Mouse (Mus musculus): ENCODE measurements around the gene Sf3b6. TPM values are rescaled to one million over a fixed set of nuclear protein-coding genes. Genes with fewer than 3 reads are reported as not detected.
A peak's percentile ranks its signal among the peaks of the same experiment; 100 is the strongest.

Gene Sf3b6
- polyA plus RNA-seq, 1 experiment: 161 TPM

DNA sequence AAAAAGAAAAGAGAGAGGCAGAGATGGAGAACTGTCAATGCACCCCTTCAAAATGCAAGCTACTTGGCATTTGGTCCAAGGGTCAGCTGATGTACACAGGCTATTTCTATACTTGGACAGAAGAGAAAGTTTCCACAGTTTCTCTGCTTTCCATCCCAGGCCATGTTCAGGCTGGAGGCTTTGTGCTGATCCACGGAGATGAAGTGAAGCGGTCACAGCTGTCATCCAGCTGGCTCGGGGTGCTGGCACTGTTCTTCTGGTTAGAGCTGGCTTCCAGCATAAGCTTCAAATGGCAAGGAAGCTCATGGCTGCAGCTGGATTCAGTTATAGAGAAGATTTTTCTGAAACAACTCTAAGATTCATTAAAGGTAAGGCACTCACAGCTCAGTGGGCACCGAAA, 3.7 kb upstream of the Sf3b6 start:
- Histone ChIP-seq H3K4me1 (ENCODE audit: control insufficient read depth, insufficient read depth, low read length) (no peaks in the 10 kb centered on the region), H3K4me3 (replicated peaks; ENCODE audit: control insufficient read depth, low read depth, low read length) (no peak overlapping the region), H3K27ac (ENCODE audit: control insufficient read depth, insufficient read depth, low read depth, low read length, poor library complexity) (no peak overlapping the region)
- TF ChIP-seq POLR2A (IDR thresholded peaks at IDR 0.05; ENCODE audit: borderline replicate concordance, control insufficient read depth, low read depth, low read length) (no peak), CTCF (IDR thresholded peaks at IDR 0.05; ENCODE audit: control insufficient read depth, insufficient read depth, low read length) (no peak)
- 93% methylated on average over 4 of the region's 4 CpGs for WGBS

DNA sequence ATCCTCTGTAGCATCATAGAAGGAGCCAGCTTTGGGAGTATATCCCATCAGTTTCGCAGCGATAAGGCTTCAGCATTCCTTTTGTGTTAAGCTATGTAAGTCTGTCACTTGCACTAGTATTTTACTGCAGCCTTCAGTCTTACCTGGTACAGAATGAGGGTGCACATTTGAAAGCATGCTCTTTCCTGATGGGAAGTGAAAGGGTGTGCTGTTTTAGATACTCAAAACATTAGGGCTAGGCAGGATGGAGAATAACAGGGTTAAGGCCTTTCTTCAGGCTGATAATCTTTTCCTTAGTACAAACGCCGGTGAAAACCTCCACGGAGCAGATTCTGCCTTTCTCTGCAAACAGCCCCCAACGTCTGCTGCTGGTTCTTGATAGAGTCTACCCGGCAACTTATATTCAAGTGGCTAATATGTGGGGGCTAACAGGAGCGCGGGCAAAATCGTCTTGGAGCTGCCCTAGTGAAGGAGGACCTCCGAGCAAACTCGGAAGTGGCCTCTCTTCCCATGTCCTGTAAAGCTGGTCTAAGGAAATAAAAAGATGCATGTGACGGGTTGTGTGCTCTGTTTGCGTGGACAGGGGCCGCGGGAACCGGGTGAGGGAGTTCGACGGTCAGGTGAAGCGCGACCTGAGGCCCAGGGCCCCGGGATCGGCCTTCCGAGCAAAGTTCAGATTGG, 524 bp upstream of the Sf3b6 start:
- H3K27ac ChIP-seq (ENCODE audit: control insufficient read depth, insufficient read depth, low read depth, low read length, poor library complexity): peak overlapping the region; percentile 69
- 8% methylated on average over 24 of the region's 24 CpGs for whole genome bisulfite sequencing
- H3K4me3 ChIP-seq (replicated peaks; ENCODE audit: control insufficient read depth, low read depth, low read length): peak overlapping the region; percentile 81
- H3K4me1 ChIP-seq (ENCODE audit: control insufficient read depth, insufficient read depth, low read length): no peaks in the 10 kb centered on the region; the same call in 1 of the 2 replicates
- TF ChIP-seq POLR2A (IDR thresholded peaks at IDR 0.05; ENCODE audit: borderline replicate concordance, control insufficient read depth, low read depth, low read length) (no peak), CTCF (IDR thresholded peaks at IDR 0.05; ENCODE audit: control insufficient read depth, insufficient read depth, low read length) (no peak)

DNA sequence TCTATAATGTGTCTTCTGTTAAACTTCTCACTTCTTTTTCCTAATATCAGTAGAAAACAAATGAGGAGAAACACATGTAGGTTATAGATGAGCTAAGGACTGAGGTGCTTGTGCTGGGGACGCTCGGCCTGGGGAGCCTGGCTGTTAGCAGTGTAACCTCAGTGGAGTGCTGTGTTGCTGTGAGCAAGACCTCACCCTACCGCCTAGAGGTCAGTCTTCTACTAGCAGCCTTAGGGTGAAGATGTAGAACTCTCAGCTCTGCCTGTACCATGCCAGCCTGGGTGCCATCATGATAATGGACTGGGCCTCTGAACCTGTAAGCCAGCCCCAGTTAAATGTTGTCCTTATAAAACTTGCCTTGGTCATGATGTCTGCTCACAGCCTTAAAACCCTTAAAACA, 9.9 kb downstream of the Sf3b6 start:
- no peak for TF ChIP-seq POLR2A (IDR thresholded peaks at IDR 0.05; ENCODE audit: borderline replicate concordance, control insufficient read depth, low read depth, low read length)
- no peak for TF ChIP-seq CTCF (IDR thresholded peaks at IDR 0.05; ENCODE audit: control insufficient read depth, insufficient read depth, low read length)
- no peak overlapping the region for H3K27ac ChIP-seq (ENCODE audit: control insufficient read depth, insufficient read depth, low read depth, low read length, poor library complexity)
- no peaks in the 10 kb centered on the region; the same call in 1 of the 2 replicates for H3K4me1 ChIP-seq (ENCODE audit: control insufficient read depth, insufficient read depth, low read length)
- no peak overlapping the region for H3K4me3 ChIP-seq (replicated peaks; ENCODE audit: control insufficient read depth, low read depth, low read length)
- WGBS: 88% methylated on average over 3 of the region's 3 CpGs

DNA sequence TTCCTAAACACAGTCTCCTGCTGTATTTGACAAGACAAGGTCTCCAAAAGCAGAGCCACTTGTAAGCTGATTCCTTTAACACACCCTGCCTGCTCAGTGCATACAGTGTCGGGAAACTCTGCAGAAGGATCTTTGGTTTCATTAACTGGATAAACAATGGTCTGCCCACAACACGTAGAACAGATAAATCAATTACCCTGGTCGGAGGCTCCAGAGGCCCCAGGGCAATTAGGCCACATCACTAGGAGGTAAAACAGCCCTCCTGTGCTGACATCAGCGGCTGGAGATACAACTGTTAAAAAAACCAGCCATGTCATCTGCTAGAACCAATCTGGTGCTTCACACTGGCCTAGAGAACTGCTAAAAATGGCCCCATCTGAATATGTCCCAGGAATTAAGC, 19.6 kb downstream of the Sf3b6 start:
- H3K27ac ChIP-seq (ENCODE audit: control insufficient read depth, insufficient read depth, low read depth, low read length, poor library complexity): no peak overlapping the region
- H3K4me3 ChIP-seq (replicated peaks; ENCODE audit: control insufficient read depth, low read depth, low read length): no peak overlapping the region
- 80% methylated on average over 4 of the region's 4 CpGs for WGBS
- H3K4me1 ChIP-seq (ENCODE audit: control insufficient read depth, insufficient read depth, low read length): no peaks in the 10 kb centered on the region
- TF ChIP-seq CTCF (IDR thresholded peaks at IDR 0.05; ENCODE audit: control insufficient read depth, insufficient read depth, low read length): no peak
- TF ChIP-seq POLR2A (IDR thresholded peaks at IDR 0.05; ENCODE audit: borderline replicate concordance, control insufficient read depth, low read depth, low read length): no peak

DNA sequence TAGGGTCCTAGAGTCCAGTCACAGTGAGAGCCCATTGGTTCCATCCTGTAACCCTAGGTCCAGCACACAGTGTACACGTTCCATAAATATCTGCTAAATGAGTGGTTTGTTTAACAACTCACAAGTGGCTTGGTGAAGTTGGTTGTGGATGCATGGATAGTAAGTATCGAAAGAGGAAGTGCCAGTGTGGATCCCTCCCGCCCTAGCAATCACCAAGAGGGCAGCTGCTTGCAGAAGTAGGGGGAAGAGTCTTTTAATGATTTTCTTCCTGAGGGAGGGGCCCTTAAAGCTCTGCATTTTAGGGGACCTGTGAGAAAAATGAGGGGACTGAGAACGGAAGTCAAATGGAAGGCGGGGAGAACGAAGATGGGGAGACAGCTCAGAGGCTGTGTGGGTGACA, 22.7 kb downstream of the Sf3b6 start:
- WGBS: 11% methylated on average over 6 of the region's 6 CpGs
- no peak overlapping the region for H3K27ac ChIP-seq (ENCODE audit: control insufficient read depth, insufficient read depth, low read depth, low read length, poor library complexity)
- no peak overlapping the region for H3K4me3 ChIP-seq (replicated peaks; ENCODE audit: control insufficient read depth, low read depth, low read length)
- H3K4me1 ChIP-seq (ENCODE audit: control insufficient read depth, insufficient read depth, low read length): no peaks in the 10 kb centered on the region; the same call in 1 of the 2 replicates
- TF ChIP-seq CTCF (IDR thresholded peaks at IDR 0.05; ENCODE audit: control insufficient read depth, insufficient read depth, low read length): no peak
- TF ChIP-seq POLR2A (IDR thresholded peaks at IDR 0.05; ENCODE audit: borderline replicate concordance, control insufficient read depth, low read depth, low read length): no peak

DNA sequence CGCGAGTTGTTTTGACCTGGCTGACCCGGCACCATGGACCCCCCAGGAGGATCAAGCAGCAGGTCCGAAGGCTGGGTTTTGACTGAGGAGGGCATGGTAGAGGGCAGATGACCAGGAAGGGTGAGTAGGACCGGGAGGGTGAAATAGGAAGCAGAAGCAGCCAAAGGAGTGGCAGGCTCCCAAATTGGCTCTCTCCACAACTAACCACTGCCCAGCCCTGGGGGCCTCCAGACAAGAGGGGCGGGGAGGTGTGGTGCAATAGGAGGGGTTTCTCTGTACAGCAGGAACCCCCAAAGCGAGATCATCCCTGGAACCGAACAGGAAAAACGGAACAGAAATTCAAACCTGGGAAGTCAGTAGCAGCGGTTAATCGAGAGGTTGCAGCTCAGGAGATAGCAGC, 23.4 kb downstream of the Sf3b6 start:
- Histone ChIP-seq H3K27ac (ENCODE audit: control insufficient read depth, insufficient read depth, low read depth, low read length, poor library complexity) (peak overlapping the region; percentile 42; the same call in 1 of the 2 replicates), H3K4me1 (ENCODE audit: control insufficient read depth, insufficient read depth, low read length) (no peaks in the 10 kb centered on the region; the same call in 1 of the 2 replicates), H3K4me3 (replicated peaks; ENCODE audit: control insufficient read depth, low read depth, low read length) (peak overlapping the region; percentile 76)
- TF ChIP-seq CTCF (IDR thresholded peaks at IDR 0.05; ENCODE audit: control insufficient read depth, insufficient read depth, low read length): no peak
- no peak for TF ChIP-seq POLR2A (IDR thresholded peaks at IDR 0.05; ENCODE audit: borderline replicate concordance, control insufficient read depth, low read depth, low read length)
- 9% methylated on average over 11 of the region's 11 CpGs for WGBS

DNA sequence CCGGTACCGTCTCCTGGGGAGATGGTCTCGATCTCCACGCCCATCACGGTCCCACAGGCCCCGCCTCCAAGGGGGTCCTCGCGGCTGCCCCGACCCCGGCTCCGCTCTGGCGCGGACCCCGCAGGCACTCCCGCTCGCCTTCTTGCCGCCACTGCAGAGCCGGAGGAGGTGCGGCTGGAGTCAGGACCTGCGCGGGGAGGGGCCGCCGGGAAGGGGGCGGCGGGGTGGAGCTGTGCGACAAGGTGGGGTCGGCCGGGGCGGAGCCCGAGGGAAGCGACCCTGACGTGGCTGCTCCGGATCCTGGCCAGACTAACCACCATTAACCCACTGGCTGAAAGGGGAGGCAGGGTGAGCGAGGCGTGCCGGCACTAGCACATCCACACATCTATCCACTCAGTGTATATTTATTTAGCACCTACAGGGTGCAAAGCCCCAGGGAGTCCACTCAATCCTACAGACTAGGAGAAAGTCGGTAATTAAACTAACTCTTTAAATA, 24.1 kb downstream of the Sf3b6 start, which contains the start of gene Fkbp1b:
Gene Fkbp1b, minus strand, starts transcription at position 200 of the 496 bp plus-strand sequence.
- 1% methylated on average over 37 of the region's 37 CpGs for WGBS
- Histone ChIP-seq H3K4me3 (replicated peaks; ENCODE audit: control insufficient read depth, low read depth, low read length) (peak within 1 kb of the TSS; percentile 76), H3K4me1 (ENCODE audit: control insufficient read depth, insufficient read depth, low read length) (no peaks in the 10 kb centered on the region; the same call in 1 of the 2 replicates), H3K27ac (ENCODE audit: control insufficient read depth, insufficient read depth, low read depth, low read length, poor library complexity) (peak within 1 kb of the TSS; percentile 42)
- no peak for TF ChIP-seq CTCF (IDR thresholded peaks at IDR 0.05; ENCODE audit: control insufficient read depth, insufficient read depth, low read length)
- TF ChIP-seq POLR2A (IDR thresholded peaks at IDR 0.05; ENCODE audit: borderline replicate concordance, control insufficient read depth, low read depth, low read length): no peak

DNA sequence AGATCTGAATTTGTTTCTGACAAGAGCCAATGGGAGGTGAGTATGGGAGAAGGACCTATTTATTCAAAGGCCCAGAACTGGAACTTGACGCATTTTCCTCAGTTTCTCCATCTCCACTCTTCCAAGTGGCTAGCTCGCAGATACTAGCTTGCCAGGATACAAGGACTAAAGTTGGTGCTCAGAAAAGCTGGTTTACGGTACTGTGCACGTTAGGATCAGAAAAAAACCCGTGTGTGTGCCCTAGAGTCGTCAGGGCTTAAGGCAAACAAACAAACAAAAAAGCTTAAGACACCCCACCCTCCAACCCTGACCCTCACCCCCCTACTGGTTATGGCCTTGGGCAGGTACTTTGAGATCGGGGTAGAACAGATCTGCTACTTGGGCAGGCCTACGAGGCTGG, 25.1 kb downstream of the Sf3b6 start:
- Histone ChIP-seq H3K27ac (ENCODE audit: control insufficient read depth, insufficient read depth, low read depth, low read length, poor library complexity) (no peak overlapping the region), H3K4me3 (replicated peaks; ENCODE audit: control insufficient read depth, low read depth, low read length) (no peak overlapping the region), H3K4me1 (ENCODE audit: control insufficient read depth, insufficient read depth, low read length) (no peaks in the 10 kb centered on the region; the same call in 1 of the 2 replicates)
- TF ChIP-seq CTCF (IDR thresholded peaks at IDR 0.05; ENCODE audit: control insufficient read depth, insufficient read depth, low read length) (no peak), POLR2A (IDR thresholded peaks at IDR 0.05; ENCODE audit: borderline replicate concordance, control insufficient read depth, low read depth, low read length) (no peak)
- 88% methylated on average over 8 of the region's 8 CpGs for whole genome bisulfite sequencing
